Mouse (Mus musculus) heart, postnatal 0 days (tissue): ENCODE results near the gene Sirt1. TPM values are rescaled to one million over a fixed set of nuclear protein-coding genes. Genes with fewer than 3 reads are reported as not detected.
"Not testable (repeated sequence)": the region's sequence is repeated elsewhere in the genome, so short reads cannot be mapped to it uniquely, and the experiment has no call there.

Source experiments
- ATAC-seq: fragments of 200-750 bp; cut with Nextera tagmentation; 2 replicates; pipeline ENCODE4 v1.8.0; 2017; ENCODE audit warnings: low read depth, moderate number of reproducible peaks, moderate library complexity; ENCODE audit not compliant: insufficient read depth
- DNase-seq: peaks from one replicate; pipeline ENCODE4 v3.0.0-alpha.2; 2016; ENCODE audit warnings: low spot score
- H3K27ac ChIP-seq: fragments of 300-500 bp; sonication (generic); 2 replicates; pipeline ENCODE4 v1.5.1; 2014; ENCODE audit warnings: low read depth, mild to moderate bottlenecking
- H3K27me3 ChIP-seq: fragments of 300-500 bp; sonication (generic); 2 replicates; pipeline ENCODE4 v1.6.1; 2014; ENCODE audit warnings: low read length, mixed read lengths; ENCODE audit not compliant: control insufficient read depth, insufficient read depth
- H3K36me3 ChIP-seq: fragments of 300-500 bp; sonication (generic); replicated peaks from 2 replicates; pipeline ENCODE4 v1.6.1; 2014; ENCODE audit warnings: low read length, mixed read lengths; ENCODE audit not compliant: control insufficient read depth, insufficient read depth
- H3K4me1 ChIP-seq: fragments of 300-500 bp; sonication (generic); 2 replicates; pipeline ENCODE4 v1.6.1; 2014; ENCODE audit warnings: antibody characterized with exemption; ENCODE audit not compliant: control insufficient read depth, insufficient read depth
- H3K4me2 ChIP-seq: fragments of 300-500 bp; sonication (generic); 2 replicates; pipeline ENCODE4 v1.6.1; 2014; ENCODE audit warnings: low read depth, mild to moderate bottlenecking, low read length, moderate library complexity
- H3K4me3 ChIP-seq: fragments of 300-500 bp; sonication (generic); 2 replicates; pipeline ENCODE4 v1.5.1; 2014; ENCODE audit warnings: low read depth, low read length
- H3K9ac ChIP-seq: fragments of 300-500 bp; sonication (generic); replicated peaks from 2 replicates; pipeline ENCODE4 v1.6.1; 2014; ENCODE audit warnings: low read depth, low read length, mixed read lengths
- H3K9me3 ChIP-seq: fragments of 300-500 bp; sonication (generic); replicated peaks from 2 replicates; pipeline ENCODE4 v1.6.1; 2016; ENCODE audit warnings: low read length; ENCODE audit not compliant: control insufficient read depth
- CTCF ChIP-seq: IDR thresholded peaks from 2 replicates; pipeline ENCODE4 v1.5.1; 2016; ENCODE audit warnings: antibody characterized with exemption, control low read depth, low read depth
- EP300 ChIP-seq: IDR thresholded peaks from 2 replicates; pipeline ENCODE4 v1.6.1; 2016; ENCODE audit warnings: antibody characterized with exemption, low read depth
- WGBS: fragments of 180-500 bp; shearing (Covaris S2); extraction: QIAGEN DNeasy Blood & Tissue Kit; methylation state at CpG from one replicate; pipeline ENCODE4 v1.1.7; 2014; 5-methylcytosine and 5-hydroxymethylcytosine counted together
- polyA plus RNA-seq: library from polyadenylated mRNA; unstranded; fragments of >200 nt; fragmentation: Nextera tagmentation; extraction: Ambion mirVana; gene quantifications from 2 replicates; pipeline ENCODE4 v1.2.1, GENCODE M21; 2015
- total RNA-seq: library from RNA; depleted of rRNA; stranded (reverse); fragments of >200 nt; gene quantifications from 2 replicates; pipeline ENCODE4 v1.2.3, GENCODE M21; 2014; ENCODE audit warnings: low replicate concordance

The Sirt1 gene
- total and polyA plus RNA-seq, 2 experiments from 2014 or later: 2.1 to 10.7 TPM

GRCm38 (mm10) chr10:63403636-63404035 is 22.1 kb upstream of the Sirt1 start:
- Histone ChIP-seq H3K27ac (no peak overlapping the region), H3K9me3 (no peaks in the 10 kb centered on the region), H3K4me3 (no peak overlapping the region), H3K27me3 (no peaks in the 10 kb centered on the region), H3K4me1 (no peaks in the 10 kb centered on the region), H3K4me2 (no peak overlapping the region), H3K36me3 (no peaks in the 10 kb centered on the region), H3K9ac (no peak overlapping the region)
- TF ChIP-seq EP300 (no peak), CTCF (no peak)
- 90% methylated on average over 2 of the region's 2 CpGs for WGBS
- no peak for ATAC-seq
- no peak for DNase-seq

- no peak overlapping the region for H3K4me3 ChIP-seq
- no peak overlapping the region for H3K27ac ChIP-seq
- DNase-seq: no peak
- no peaks in the 10 kb centered on the region for H3K36me3 ChIP-seq
- H3K4me2 ChIP-seq: no peak overlapping the region
- H3K9me3 ChIP-seq: no peaks in the 10 kb centered on the region
- WGBS: 90% methylated on average over 5 of the region's 5 CpGs
- H3K27me3 ChIP-seq: no peaks in the 10 kb centered on the region
- H3K4me1 ChIP-seq: no peaks in the 10 kb centered on the region
- ATAC-seq: no peak
- no peak overlapping the region for H3K9ac ChIP-seq
- no peak for TF ChIP-seq CTCF
- TF ChIP-seq EP300: no peak
Measured at GRCm38 (mm10) chr10:63402731-63403504, 21.4 kb upstream of the Sirt1 start.

- WGBS: 87% methylated on average over 10 of the region's 10 CpGs
- H3K27ac ChIP-seq: no peak overlapping the region
- no peak overlapping the region for H3K9ac ChIP-seq
- H3K36me3 ChIP-seq: no peaks in the 10 kb centered on the region
- H3K4me1 ChIP-seq: no peaks in the 10 kb centered on the region
- no peaks in the 10 kb centered on the region for H3K9me3 ChIP-seq
- no peak overlapping the region for H3K4me2 ChIP-seq
- H3K27me3 ChIP-seq: no peaks in the 10 kb centered on the region
- ATAC-seq: no peak
- no peak for TF ChIP-seq CTCF
- no peak for TF ChIP-seq EP300
- no peak overlapping the region for H3K4me3 ChIP-seq
- no peak for DNase-seq
Measured at GRCm38 (mm10) chr10:63396963-63397362, 15.5 kb upstream of the Sirt1 start.

DNA sequence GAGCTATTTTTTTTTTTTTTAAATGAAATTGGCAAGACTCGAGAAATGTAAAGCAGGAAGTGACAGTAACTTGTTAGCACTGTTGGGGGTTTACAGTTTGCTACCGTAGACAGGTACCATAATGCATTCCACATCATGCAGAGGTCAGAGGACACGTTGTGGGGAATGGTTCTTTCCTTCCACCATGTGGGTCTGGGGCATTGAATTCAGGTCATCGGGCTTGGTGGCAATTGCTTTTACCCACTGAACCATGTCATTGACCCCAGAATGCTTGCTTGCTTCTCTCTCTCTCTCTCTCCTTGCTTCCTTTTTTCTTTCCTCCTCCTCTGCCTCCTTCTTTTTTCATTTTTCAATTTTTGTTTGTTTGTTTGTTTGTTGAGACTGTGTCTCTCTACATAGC is 7.4 kb upstream of the Sirt1 start:
- no peak for TF ChIP-seq CTCF
- H3K27me3 ChIP-seq: no peaks in the 10 kb centered on the region
- H3K27ac ChIP-seq: no peak overlapping the region
- no peaks in the 10 kb centered on the region for H3K9me3 ChIP-seq
- 78% methylated on average over 4 of the region's 4 CpGs for whole genome bisulfite sequencing
- H3K9ac ChIP-seq: no peak overlapping the region
- ATAC-seq (no peak), DNase-seq (no peak)
- H3K4me2 ChIP-seq: no peak overlapping the region
- no peaks in the 10 kb centered on the region for H3K36me3 ChIP-seq
- no peak overlapping the region for H3K4me3 ChIP-seq
- H3K4me1 ChIP-seq: no peaks in the 10 kb centered on the region

- H3K27me3 ChIP-seq: no peaks in the 10 kb centered on the region
- DNase-seq (peak; percentile 18), ATAC-seq (no peak)
- peak overlapping the region; percentile 58 for H3K9ac ChIP-seq
- peak overlapping the region; percentile 53 for H3K4me3 ChIP-seq
- WGBS: 2% methylated on average over 10 of the region's 10 CpGs
- H3K36me3 ChIP-seq: no peaks in the 10 kb centered on the region
- H3K4me2 ChIP-seq: peak overlapping the region; percentile 67
- peak overlapping the region; percentile 59 for H3K27ac ChIP-seq
- TF ChIP-seq EP300 (no peak), CTCF (no peak)
- H3K4me1 ChIP-seq: no peaks in the 10 kb centered on the region
- H3K9me3 ChIP-seq: no peaks in the 10 kb centered on the region
Measured at GRCm38 (mm10) chr10:63386991-63387390, 5.5 kb upstream of the Sirt1 start.

DNA sequence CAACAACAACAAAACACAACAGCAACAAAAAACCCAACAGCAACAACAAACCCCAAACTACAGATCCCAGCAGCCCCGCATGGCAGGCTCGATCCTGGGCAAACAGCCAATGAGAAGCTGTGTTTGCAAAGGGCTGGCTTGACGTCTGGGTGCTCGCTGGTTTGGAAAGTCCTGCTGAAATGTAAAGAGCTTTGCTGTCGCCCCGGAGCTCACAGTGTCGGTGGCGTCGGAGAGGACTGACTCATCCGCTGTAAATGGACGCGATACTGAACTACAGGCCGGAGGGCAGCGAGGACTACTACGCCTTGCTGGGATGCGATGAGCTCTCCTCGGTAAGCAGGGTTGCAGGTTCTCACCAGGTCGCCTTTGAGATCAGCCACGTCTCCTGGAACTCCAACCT is 4.9 kb upstream of the Sirt1 start:
- DNase-seq (peak; percentile 92), ATAC-seq (peak; percentile 58)
- H3K4me2 ChIP-seq: peak overlapping the region; percentile 67
- no peaks in the 10 kb centered on the region for H3K27me3 ChIP-seq
- TF ChIP-seq CTCF (no peak), EP300 (no peak)
- H3K36me3 ChIP-seq: no peaks in the 10 kb centered on the region
- H3K4me1 ChIP-seq: no peaks in the 10 kb centered on the region
- no peaks in the 10 kb centered on the region for H3K9me3 ChIP-seq
- peak overlapping the region; percentile 58 for H3K9ac ChIP-seq
- H3K4me3 ChIP-seq: peak overlapping the region; percentile 53
- under 1% methylated on average over 19 of the region's 19 CpGs for WGBS
- H3K27ac ChIP-seq: peak overlapping the region; percentile 59

- DNase-seq, H3K27ac ChIP-seq, H3K9me3 ChIP-seq, H3K36me3 ChIP-seq, H3K27me3 ChIP-seq, H3K4me1 ChIP-seq, H3K9ac ChIP-seq, ATAC-seq: not testable (repeated sequence)
- peak overlapping the region; percentile 67 for H3K4me2 ChIP-seq
- peak overlapping the region; percentile 53 for H3K4me3 ChIP-seq
- 33% methylated on average over 5 of the region's 5 CpGs for WGBS
Measured at GRCm38 (mm10) chr10:63385897-63386296, 4.4 kb upstream of the Sirt1 start.
